Mouse (Mus musculus) MEL (cell line): ENCODE measurements at regions not wholly inside any gene's neighbourhood (a gene's known extent, or its start where the extent isn't known, plus 50 kb on each side); places are given as distances from the start of the nearest gene placed in this dataset.

Source experiments
- DNase-seq: peaks from one replicate; pipeline ENCODE4 v3.0.0; 2011; ENCODE audit warnings: low read depth, low spot score
- H3K27ac ChIP-seq: 2 replicates; pipeline ENCODE4 v1.5.1; 2012; ENCODE audit warnings: low read depth, mild to moderate bottlenecking, control low read depth, low read length, moderate library complexity; ENCODE audit not compliant: control insufficient read depth
- H3K27me3 ChIP-seq, 2 experiments: fragments of 150-350 bp in 1 of 2; sonication (generic) in 1 of 2; 2 replicates each; pipeline ENCODE4 v1.6.1; 2012; ENCODE audit warnings: low read length in 2 of 2, mild to moderate bottlenecking in 2 of 2, improper control_type of control experiment in 1 of 2, moderate library complexity in 1 of 2; ENCODE audit not compliant: insufficient read depth in 2 of 2, control insufficient read depth in 1 of 2
- H3K36me3 ChIP-seq, 2 experiments: 2 replicates each; pipeline ENCODE4 v1.6.1; 2012 to 2014; ENCODE audit warnings: low read length in 2 of 2, improper control_type of control experiment in 1 of 2, inconsistent platforms in 1 of 2, mild to moderate bottlenecking in 1 of 2; ENCODE audit not compliant: insufficient read depth in 2 of 2, control insufficient read depth in 1 of 2
- H3K4me1 ChIP-seq, 2 experiments: fragments of 150-350 bp in 1 of 2; sonication (generic) in 1 of 2; 2 replicates each; pipeline ENCODE4 v1.6.1; 2012; ENCODE audit warnings: low read length in 2 of 2, improper control_type of control experiment in 1 of 2, mild to moderate bottlenecking in 1 of 2; ENCODE audit not compliant: insufficient read depth in 2 of 2, control insufficient read depth in 1 of 2
- H3K4me3 ChIP-seq, 2 experiments: fragments of 150-350 bp in 1 of 2; sonication (generic) in 1 of 2; 2 replicates each; pipeline ENCODE4 v1.5.1; 2012; ENCODE audit warnings: low read depth in 2 of 2, low read length in 2 of 2, mild to moderate bottlenecking in 2 of 2, moderate library complexity in 2 of 2, control low read depth in 1 of 2, improper control_type of control experiment in 1 of 2; ENCODE audit not compliant: control insufficient read depth in 1 of 2, insufficient read depth in 1 of 2
- H3K79me2 ChIP-seq: 2 replicates; pipeline ENCODE4 v1.6.1; 2012; ENCODE audit warnings: mild to moderate bottlenecking, low read length, moderate library complexity; ENCODE audit not compliant: control insufficient read depth, poor library complexity, insufficient read depth
- H3K9ac ChIP-seq: 2 replicates; pipeline ENCODE4 v1.6.1; 2012; ENCODE audit warnings: low read depth, mild to moderate bottlenecking, control low read depth, low read length, moderate library complexity; ENCODE audit not compliant: control insufficient read depth, poor library complexity, severe bottlenecking
- H3K9me3 ChIP-seq: fragments of 150-350 bp; sonication (generic); replicated peaks from 2 replicates; pipeline ENCODE4 v1.6.1; 2012; ENCODE audit warnings: mild to moderate bottlenecking, low read length, improper control_type of control experiment, moderate library complexity; ENCODE audit not compliant: insufficient read depth
- CHD1 ChIP-seq: IDR thresholded peaks from 2 replicates; pipeline ENCODE4 v1.6.1; 2012; ENCODE audit warnings: low read depth, mild to moderate bottlenecking, inconsistent platforms, low read length, improper control_type of control experiment
- CTCF ChIP-seq, 3 experiments: IDR thresholded peaks in 2 of 3; conservative IDR thresholded peaks in 1 of 3; 2 replicates each; pipeline ENCODE4 v1.5.1; 2011 to 2012; ENCODE audit warnings: low read length in 3 of 3, low read depth in 2 of 3, mild to moderate bottlenecking in 2 of 3, improper control_type of control experiment in 1 of 3, inconsistent platforms in 1 of 3, mixed read lengths in 1 of 3, moderate library complexity in 1 of 3; ENCODE audit not compliant: control insufficient read depth in 1 of 3, insufficient read depth in 1 of 3, poor library complexity in 1 of 3, severe bottlenecking in 1 of 3
- E2F4 ChIP-seq: IDR thresholded peaks from 2 replicates; pipeline ENCODE4 v1.6.1; 2011; ENCODE audit warnings: low read depth, low read length, improper control_type of control experiment, borderline replicate concordance
- ELF1 ChIP-seq: IDR thresholded peaks from 2 replicates; pipeline ENCODE4 v1.6.1; 2014; ENCODE audit warnings: low read depth, mild to moderate bottlenecking, inconsistent platforms, low read length, improper control_type of control experiment, moderate library complexity
- ETS1 ChIP-seq: IDR thresholded peaks from 2 replicates; pipeline ENCODE4 v1.6.1; 2012; ENCODE audit warnings: low read depth, mild to moderate bottlenecking, inconsistent platforms, low read length, improper control_type of control experiment, moderate library complexity
- HCFC1 ChIP-seq: IDR thresholded peaks from 2 replicates; pipeline ENCODE4 v1.6.1; 2012; ENCODE audit warnings: low read depth, mild to moderate bottlenecking, inconsistent platforms, low read length, improper control_type of control experiment, moderate library complexity
- JUND ChIP-seq: IDR thresholded peaks from 2 replicates; pipeline ENCODE4 v1.6.1; 2011; ENCODE audit warnings: low read depth, mild to moderate bottlenecking, improper control_type of control experiment, low read length
- KAT2A ChIP-seq: conservative IDR thresholded peaks from 2 replicates; pipeline ENCODE4 v1.6.1; 2012; ENCODE audit warnings: low read depth, low read length, improper control_type of control experiment, inconsistent platforms
- MAZ ChIP-seq: IDR thresholded peaks from 2 replicates; pipeline ENCODE4 v1.6.1; 2012; ENCODE audit warnings: low read depth, mild to moderate bottlenecking, inconsistent platforms, low read length, improper control_type of control experiment
- MEF2A ChIP-seq: IDR thresholded peaks from 2 replicates; pipeline ENCODE4 v1.6.1; 2014; ENCODE audit warnings: low read depth, mild to moderate bottlenecking, inconsistent platforms, low read length, improper control_type of control experiment; ENCODE audit not compliant: poor library complexity, insufficient replicate concordance, severe bottlenecking; ENCODE audit errors: extremely low read depth
- MXI1 ChIP-seq: IDR thresholded peaks from 2 replicates; pipeline ENCODE4 v1.6.1; 2011; ENCODE audit warnings: mild to moderate bottlenecking, low read depth, low read length, improper control_type of control experiment
- MYB ChIP-seq: IDR thresholded peaks from 2 replicates; pipeline ENCODE4 v1.6.1; 2011; ENCODE audit warnings: mild to moderate bottlenecking, low read depth, low read length, improper control_type of control experiment
- MYC ChIP-seq: IDR thresholded peaks from 2 replicates; pipeline ENCODE4 v1.6.1; 2011; ENCODE audit warnings: low read depth, mild to moderate bottlenecking, low read length, improper control_type of control experiment, moderate library complexity
- NELFE ChIP-seq: IDR thresholded peaks from 2 replicates; pipeline ENCODE4 v1.6.1; 2011; ENCODE audit warnings: low read depth, low read length, improper control_type of control experiment
- POLR2A ChIP-seq, 2 experiments: IDR thresholded peaks; 2 replicates each; pipeline ENCODE4 v1.6.1; 2011 to 2012; ENCODE audit warnings: low read length in 2 of 2, mild to moderate bottlenecking in 2 of 2, control low read depth in 1 of 2, improper control_type of control experiment in 1 of 2, low read depth in 1 of 2, moderate library complexity in 1 of 2; ENCODE audit not compliant: control insufficient read depth in 1 of 2, insufficient read depth in 1 of 2, poor library complexity in 1 of 2
- POLR2AphosphoS2 ChIP-seq: IDR thresholded peaks from 2 replicates; pipeline ENCODE4 v1.6.1; 2011; ENCODE audit warnings: low read length, improper control_type of control experiment
- SMC3 ChIP-seq: IDR thresholded peaks from 2 replicates; pipeline ENCODE4 v1.6.1; 2011; ENCODE audit warnings: low read depth, low read length, improper control_type of control experiment
- TBP ChIP-seq: IDR thresholded peaks from 2 replicates; pipeline ENCODE4 v1.8.0; 2011; ENCODE audit warnings: low read depth, low read length, improper control_type of control experiment
- USF2 ChIP-seq, 2 experiments: IDR thresholded peaks; 2 replicates each; pipeline ENCODE4 v1.6.1; 2011 to 2012; ENCODE audit warnings: improper control_type of control experiment in 2 of 2, low read length in 2 of 2, borderline replicate concordance in 1 of 2, inconsistent platforms in 1 of 2, low read depth in 1 of 2, mild to moderate bottlenecking in 1 of 2; ENCODE audit not compliant: insufficient read depth in 1 of 2
- ZKSCAN1 ChIP-seq: IDR thresholded peaks from 2 replicates; pipeline ENCODE4 v1.6.1; 2012; ENCODE audit warnings: low read depth, mild to moderate bottlenecking, inconsistent platforms, low read length, improper control_type of control experiment, moderate library complexity

- Histone ChIP-seq H3K4me3 (no peak overlapping the region), H3K27ac (no peak overlapping the region), H3K4me1 (no peaks in the 10 kb centered on the region), H3K9me3 (no peaks in the 10 kb centered on the region), H3K9ac (no peak overlapping the region), H3K27me3 (no peaks in the 10 kb centered on the region), H3K36me3 (no peaks in the 10 kb centered on the region), H3K79me2 (no peaks in the 10 kb centered on the region)
- TF ChIP-seq MEF2A (no peak), E2F4 (no peak)
- DNase-seq: no peak
Measured at GRCm38 (mm10) chr3:151945916-151946315, 108.5 kb upstream of the Ptgfr start.

GRCm38 (mm10) chr3:151943542-151943941, 106.1 kb upstream of the Ptgfr start:
- no peak for TF ChIP-seq CTCF (IDR thresholded peaks at IDR 0.05 in 2 of 3, conservative IDR thresholded peaks at IDR 0.05 in 1 of 3; ENCODE audit: control insufficient read depth in 1 of 3, insufficient read depth in 1 of 3, low read depth in 2 of 3, low read length in 3 of 3, poor library complexity in 1 of 3, severe bottlenecking in 1 of 3)
- TF ChIP-seq, all 39 proteins: peak for 0
- Histone ChIP-seq H3K4me1 (no peaks in the 10 kb centered on the region), H3K27ac (no peak overlapping the region), H3K36me3 (no peaks in the 10 kb centered on the region), H3K9ac (no peak overlapping the region), H3K9me3 (no peaks in the 10 kb centered on the region), H3K27me3 (no peaks in the 10 kb centered on the region), H3K4me3 (no peak overlapping the region), H3K79me2 (no peaks in the 10 kb centered on the region)
- DNase-seq: no peak

DNA sequence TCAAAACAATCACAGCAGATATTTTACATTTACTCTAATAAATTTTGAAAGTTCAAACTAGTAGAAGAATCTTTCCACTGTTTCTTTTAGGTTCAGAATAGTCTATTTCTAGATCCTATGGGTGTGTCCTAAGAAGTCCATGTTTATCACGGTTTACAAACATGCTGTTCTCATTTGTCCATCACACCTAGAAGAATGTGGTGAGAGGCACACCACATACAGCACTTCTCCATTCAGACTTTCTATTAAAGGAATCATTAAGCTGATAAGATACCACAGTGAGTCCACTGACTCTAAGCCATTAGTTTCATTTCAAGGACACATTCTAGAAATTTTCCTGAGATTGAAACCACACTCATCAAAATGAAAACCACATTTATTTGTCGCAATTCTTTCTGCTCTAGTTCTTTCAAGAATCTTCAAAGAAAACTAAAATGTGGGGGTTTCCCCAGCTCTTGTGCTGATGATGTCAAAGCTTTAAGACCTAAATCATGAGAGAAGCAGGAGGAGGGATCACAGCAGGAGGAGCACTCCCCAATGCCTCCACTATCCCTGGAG, 101.1 kb upstream of the Ptgfr start:
- H3K9ac ChIP-seq: no peak overlapping the region

More for the DNA sequence above, 101.1 kb upstream of the Ptgfr start:
- Histone ChIP-seq H3K4me1 (no peaks in the 10 kb centered on the region), H3K4me3 (no peak overlapping the region), H3K79me2 (no peaks in the 10 kb centered on the region), H3K36me3 (no peaks in the 10 kb centered on the region), H3K27me3 (no peaks in the 10 kb centered on the region), H3K9me3 (no peaks in the 10 kb centered on the region), H3K27ac (no peak overlapping the region)
- DNase-seq: no peak
- TF ChIP-seq POLR2AphosphoS2: no peak
- no peak for TF ChIP-seq ZKSCAN1
- TF ChIP-seq SMC3: no peak
- TF ChIP-seq MAZ: no peak
- no peak for TF ChIP-seq HCFC1
- TF ChIP-seq MXI1: no peak
- TF ChIP-seq POLR2A (IDR thresholded peaks at IDR 0.05; ENCODE audit: control insufficient read depth in 1 of 2, insufficient read depth in 1 of 2, low read depth in 1 of 2, low read length in 2 of 2, poor library complexity in 1 of 2): no peak
- no peak for TF ChIP-seq USF2 (IDR thresholded peaks at IDR 0.05; ENCODE audit: borderline replicate concordance in 1 of 2, insufficient read depth in 1 of 2, low read depth in 1 of 2, low read length in 2 of 2)
- no peak for TF ChIP-seq MYB
- TF ChIP-seq ETS1: no peak
- no peak for TF ChIP-seq NELFE
- no peak for TF ChIP-seq MYC
- TF ChIP-seq CTCF (IDR thresholded peaks at IDR 0.05 in 2 of 3, conservative IDR thresholded peaks at IDR 0.05 in 1 of 3; ENCODE audit: control insufficient read depth in 1 of 3, insufficient read depth in 1 of 3, low read depth in 2 of 3, low read length in 3 of 3, poor library complexity in 1 of 3, severe bottlenecking in 1 of 3): no peak
- TF ChIP-seq CHD1: no peak
- TF ChIP-seq ELF1: no peak
- TF ChIP-seq TBP: no peak
- no peak for TF ChIP-seq JUND
- TF ChIP-seq KAT2A: no peak
